Mouse (Mus musculus) mature B cell (primary cell): ENCODE results near the gene Ifnb1.
"Not testable (repeated sequence)": the region's sequence is repeated elsewhere in the genome, so short reads cannot be mapped to it uniquely, and the experiment has no call there.

ENCODE experiments used
- in situ Hi-C: fragments of 300-500 bp; cut with MboI; formaldehyde crosslinking; loops from 2 replicates; pipeline ENCODE4 v1.14.3; 2019

Gene Ifnb1

DNA sequence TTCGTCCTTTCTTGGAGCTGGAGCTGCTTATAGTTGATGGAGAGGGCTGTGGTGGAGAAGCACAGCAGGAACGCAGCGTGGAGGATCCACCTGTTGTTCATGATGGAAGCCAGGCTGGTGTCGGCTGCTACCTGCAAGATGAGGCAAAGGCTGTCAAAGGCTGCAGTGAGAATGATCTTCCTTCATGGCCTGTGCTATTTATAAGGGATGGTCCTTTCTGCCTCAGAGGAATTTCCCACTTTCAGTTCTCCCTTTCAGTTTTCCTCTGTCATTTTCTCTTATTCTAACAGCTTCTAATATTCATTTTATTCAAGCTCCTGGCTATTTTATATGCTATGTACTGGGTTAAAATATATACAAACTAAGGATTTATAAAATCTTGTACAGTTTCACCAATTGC is at the start of gene Ifnb1:
Gene Ifnb1, minus strand, starts transcription at position 101 of the 400 bp plus-strand sequence.
- in situ Hi-C loops = no loop called here

DNA sequence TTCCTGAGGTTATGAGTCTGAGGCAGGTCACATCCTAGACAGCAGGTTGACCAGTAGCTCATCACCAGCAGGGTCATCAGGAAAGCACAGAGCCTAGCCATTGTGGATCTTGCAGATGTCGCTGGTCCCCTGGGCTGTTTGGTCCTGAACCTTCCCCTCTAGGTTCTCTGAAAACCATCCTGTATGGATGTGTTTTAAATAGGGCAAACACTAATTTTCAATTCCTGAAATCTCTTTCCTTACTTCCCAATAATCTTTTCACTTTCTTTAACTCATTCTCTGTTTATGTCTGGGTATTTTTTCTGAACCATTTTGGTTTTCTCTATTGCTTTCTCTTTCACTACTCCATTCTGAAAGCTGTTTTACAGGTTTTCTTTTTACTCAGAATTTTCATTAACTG is 49.1 kb upstream of the Ifnb1 start, which contains the start of gene Ifna14:
Gene Ifna14, minus strand, starts transcription at position 101 of the 400 bp plus-strand sequence.
- in situ Hi-C loops = no loop called here

DNA sequence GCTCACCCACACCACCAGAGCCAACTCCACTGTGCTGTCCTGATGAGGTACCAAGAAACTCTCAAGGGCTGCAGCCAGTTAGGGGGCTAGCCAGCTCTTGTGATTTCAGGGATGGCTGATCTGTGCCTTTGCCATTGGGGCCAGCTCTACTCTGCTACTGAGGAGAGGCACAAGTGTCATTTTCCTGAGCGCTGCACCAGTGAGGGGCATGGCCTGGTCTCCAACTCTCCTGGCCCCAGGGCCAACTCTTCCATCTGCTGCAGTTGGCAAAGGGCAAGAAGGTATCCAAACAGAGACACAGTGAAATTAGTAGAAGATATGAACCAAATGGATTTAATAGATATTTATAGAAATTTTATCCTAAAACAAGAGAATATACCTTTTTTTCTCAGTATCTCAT is 39.2 kb upstream of the Ifnb1 start:
- in situ Hi-C loops = no loop called here

DNA sequence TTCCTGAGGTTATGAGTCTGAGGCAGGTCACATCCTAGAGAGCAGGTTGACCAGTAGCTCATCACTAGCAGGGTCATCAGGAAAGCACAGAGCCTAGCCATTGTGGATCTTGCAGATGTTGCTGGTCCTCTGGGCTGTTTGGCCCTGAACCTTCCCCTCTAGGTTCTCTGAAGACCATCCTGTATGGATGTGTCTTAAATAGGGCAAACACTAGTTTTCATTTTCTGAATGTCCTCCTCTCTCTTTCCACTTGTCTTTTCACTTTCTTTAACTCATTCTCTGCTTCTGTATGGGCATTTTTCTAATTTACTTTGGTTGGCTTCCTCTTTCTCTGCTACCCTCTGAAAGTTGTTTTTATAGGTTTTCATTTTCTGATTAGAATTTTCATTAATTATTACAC is 35.6 kb upstream of the Ifnb1 start, which contains the start of gene Ifna15:
Gene Ifna15, minus strand, starts transcription at position 101 of the 400 bp plus-strand sequence.
- in situ Hi-C loops = not testable (repeated sequence)

DNA sequence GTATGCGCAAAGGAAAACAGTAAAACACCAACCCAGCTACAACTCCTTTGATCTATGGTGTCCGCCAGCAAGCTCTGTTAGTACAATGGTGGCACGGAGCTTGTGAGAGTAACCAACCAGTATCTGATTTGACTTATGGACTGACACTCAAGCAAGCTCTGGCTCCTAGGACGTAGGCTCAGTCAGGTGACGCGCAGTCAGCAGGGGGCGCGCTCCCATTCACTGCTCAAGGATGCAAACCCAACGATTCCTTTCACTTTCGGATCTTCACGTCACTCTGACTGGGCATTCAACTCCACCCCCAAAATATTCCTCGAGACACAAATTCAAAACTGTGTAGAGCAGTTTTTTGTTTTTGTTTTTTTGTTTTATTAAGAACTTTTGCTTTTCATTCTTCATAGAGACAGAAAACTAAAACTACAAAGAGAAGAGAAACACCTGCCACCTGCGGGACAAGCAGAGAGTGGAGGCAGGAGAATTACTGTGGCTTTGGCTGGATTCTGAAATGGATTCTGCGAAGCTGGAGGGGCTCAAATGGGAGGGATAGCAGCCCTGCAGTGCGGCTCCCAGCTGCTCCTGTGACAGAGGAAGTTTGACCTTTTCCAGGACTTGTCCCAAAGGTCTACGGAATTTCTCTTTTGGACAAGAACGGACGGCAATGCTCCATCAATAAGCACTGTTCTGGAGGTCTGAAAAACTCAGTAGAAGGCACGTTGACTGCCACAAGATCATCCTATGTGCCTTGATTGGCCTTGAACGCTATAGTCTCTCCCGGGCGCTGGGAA is 27.8 kb upstream of the Ifnb1 start:
- in situ Hi-C loops = no loop called here

DNA sequence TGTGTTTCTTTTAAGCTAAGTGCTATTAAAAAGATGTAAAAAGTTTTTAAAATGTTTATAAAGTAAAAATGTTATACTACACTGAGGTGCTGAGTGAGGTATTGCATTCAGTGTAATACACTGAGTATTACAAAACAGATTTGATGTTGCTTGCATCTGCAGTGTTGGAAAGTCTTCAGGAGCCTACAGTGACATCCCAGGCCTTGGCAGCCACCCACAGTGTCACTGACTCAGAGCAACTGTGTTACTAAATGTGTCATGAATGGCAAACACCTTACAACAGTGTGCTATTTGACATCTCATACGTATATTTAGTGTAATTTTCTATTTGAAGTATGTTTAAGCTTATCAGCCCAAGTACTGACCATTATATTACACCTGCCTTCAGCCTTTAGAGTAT is 25.4 kb upstream of the Ifnb1 start:
- in situ Hi-C loops = loop anchor here (25.0 kb wide), 1 partner anchor 1186 kb away; no protein-coding TSS in a partner anchor

DNA sequence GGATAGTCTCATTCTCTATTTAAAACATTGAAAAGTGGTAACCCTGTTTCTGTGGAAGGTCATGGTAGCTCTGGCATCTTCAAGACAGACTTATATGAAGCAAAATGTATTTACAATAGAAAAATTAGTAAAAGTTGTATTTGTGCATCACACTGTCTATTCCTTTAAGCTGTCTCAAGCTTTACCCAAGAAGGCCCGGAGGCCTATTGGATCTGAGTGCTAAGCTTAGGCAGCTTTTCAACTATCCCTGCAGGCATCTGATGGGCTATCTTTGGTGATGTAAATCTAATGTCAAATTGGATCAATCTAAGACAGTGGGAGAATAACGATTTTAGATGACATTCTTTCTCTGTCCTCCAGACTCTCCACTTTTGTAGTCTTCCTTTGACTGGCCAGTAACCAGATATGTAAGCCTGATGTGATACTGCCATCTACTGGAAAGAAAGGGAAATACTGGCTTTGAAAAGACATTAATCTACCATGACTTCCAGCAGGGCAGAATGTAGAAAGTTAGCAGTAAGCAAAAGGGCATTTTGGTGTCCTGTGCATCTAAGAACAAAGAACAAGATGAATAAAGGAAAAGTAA is 21.2 kb upstream of the Ifnb1 start:
- in situ Hi-C loops = loop anchor here (25.0 kb wide), 1 partner anchor 1181 kb away; no protein-coding TSS in a partner anchor

DNA sequence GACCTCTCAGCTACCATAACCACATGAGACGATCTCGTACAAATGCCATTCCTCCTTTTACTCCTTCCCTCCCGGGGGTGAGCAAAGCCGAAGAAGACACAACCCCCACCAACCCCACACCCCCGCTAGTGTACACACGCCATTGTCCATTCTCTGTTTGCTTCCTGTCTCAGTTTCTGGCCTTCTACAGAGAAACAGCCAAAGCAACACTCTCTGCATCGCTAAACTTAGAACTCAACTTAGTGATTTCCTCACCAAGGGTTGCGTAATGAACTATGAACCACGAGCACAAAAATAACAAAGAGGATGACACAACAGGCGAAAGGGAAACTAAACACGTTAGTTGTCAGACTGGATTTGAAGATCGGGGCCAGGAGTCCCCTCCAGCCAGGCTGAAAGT is 14.8 kb upstream of the Ifnb1 start:
- in situ Hi-C loops = loop anchor here (25.0 kb wide), 1 partner anchor 1175 kb away; no protein-coding TSS in a partner anchor

DNA sequence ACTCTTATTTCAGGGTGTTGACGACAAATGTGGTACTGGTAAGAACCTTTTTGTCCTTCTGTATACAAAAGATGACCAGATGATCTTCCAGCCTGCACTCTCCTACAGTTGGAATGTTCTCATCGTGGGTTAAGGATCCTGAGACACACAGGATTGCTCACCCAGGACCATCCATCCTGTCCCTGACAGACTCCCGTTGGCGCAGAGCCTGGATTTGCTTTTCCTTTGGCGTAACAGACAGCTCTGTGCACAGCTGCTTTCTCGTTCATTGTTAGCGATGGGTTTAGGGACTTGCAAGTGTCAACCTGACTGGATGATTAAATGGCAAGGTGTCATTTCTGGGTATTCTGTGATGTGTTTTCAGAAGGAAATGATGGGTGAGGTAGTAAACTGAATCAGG is 14.1 kb upstream of the Ifnb1 start:
- in situ Hi-C loops = loop anchor here (25.0 kb wide), 1 partner anchor 1174 kb away; no protein-coding TSS in a partner anchor

DNA sequence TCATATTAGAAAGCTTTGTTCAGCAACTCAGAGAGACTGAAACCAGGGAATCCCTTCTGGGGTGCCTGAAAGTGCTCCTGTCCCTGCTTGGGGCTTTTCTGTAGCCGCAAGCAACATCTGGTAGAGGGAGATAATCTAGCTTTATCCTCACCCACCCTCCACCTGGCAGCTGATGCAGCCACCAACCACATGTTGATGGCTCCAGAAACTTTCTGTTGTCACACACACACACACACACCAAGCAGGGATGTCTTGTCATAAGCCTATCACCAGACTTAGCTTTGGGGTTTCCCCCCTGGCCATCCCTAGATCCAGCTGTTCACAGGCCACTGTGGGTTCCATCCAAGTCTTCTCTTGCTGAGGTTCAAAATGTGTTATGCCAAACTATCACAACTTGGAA is 13.2 kb upstream of the Ifnb1 start:
- in situ Hi-C loops = loop anchor here (25.0 kb wide), 1 partner anchor 1173 kb away; no protein-coding TSS in a partner anchor

DNA sequence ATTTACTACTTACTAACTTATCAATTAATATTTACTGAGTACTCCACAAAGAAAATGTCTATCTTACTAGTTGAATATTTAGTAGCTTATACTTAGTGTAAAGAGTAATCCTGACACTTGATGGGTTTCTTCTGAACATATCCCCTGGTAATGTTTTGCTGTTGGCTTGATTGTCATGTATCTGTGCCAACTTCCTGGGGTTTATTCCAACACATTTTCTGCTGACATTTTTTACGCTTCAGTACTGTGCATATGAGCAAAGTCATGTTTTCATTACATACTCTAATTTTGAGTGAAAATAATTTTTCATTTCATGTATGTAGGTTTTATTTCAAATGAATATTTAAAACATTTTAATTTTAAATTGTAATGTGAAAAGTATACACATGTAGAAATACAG is 12.3 kb upstream of the Ifnb1 start:
- in situ Hi-C loops = loop anchor here (25.0 kb wide), 1 partner anchor 1173 kb away; no protein-coding TSS in a partner anchor

DNA sequence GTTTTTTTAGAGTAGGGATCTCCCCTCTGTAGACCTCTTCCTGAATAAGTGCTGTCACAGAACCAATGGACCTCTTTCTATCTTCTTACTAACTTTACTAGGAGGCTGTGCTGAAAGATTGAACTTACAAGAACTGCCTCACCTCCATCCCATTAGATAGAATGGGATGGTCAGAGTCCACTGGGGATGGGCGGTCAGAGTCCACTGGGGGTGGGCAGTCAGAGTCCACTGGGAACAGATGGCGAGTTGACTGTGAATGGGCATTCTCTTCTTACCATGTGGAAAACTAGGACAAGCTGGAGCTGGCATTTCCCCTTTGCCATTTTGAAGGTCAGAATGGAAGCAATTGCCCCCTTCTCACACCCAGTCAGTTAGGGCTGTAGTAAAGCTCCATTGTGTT is 10.9 kb upstream of the Ifnb1 start:
- in situ Hi-C loops = loop anchor here (25.0 kb wide), 1 partner anchor 1171 kb away; no protein-coding TSS in a partner anchor

DNA sequence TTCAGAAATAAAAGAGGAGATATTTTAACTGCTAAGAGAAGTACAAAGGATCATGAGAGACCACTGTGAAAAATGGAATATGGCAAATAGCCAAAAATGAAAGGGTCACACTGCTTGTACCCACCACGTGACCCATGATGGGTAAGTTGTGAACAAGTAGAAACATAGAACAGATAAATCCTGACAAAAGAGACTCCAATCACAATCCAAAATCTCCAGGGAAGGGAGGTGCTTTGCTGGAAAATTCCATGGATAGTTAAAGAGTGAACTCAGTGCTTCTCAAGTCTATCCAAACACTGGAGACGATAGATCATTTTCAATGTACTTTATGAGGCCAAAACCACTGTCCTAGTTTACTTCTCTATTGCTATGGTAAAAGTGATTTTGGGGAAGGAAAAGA is 8.3 kb upstream of the Ifnb1 start:
- in situ Hi-C loops = loop anchor here (25.0 kb wide), 1 partner anchor 1169 kb away; no protein-coding TSS in a partner anchor

DNA sequence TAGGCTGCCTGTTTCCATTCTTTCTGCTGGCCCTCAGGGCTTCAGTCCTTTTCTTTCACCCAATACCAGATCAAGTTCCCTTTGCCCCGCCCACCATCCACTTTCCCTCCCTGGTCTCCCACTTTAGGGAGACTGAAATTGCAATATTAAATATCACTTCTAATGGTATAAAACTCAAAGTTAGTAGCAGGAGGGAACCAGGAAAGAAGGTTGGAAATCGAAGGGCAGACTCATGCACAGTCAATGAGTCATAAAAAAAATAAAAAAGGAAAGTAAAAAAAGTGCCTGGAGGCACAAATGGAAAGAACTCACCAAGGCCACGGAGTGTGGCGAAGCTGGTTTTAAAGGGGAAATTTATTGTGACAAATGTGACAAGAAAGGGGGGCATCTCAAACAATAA is 7.7 kb upstream of the Ifnb1 start:
- in situ Hi-C loops = loop anchor here (25.0 kb wide), 1 partner anchor 1168 kb away; no protein-coding TSS in a partner anchor

DNA sequence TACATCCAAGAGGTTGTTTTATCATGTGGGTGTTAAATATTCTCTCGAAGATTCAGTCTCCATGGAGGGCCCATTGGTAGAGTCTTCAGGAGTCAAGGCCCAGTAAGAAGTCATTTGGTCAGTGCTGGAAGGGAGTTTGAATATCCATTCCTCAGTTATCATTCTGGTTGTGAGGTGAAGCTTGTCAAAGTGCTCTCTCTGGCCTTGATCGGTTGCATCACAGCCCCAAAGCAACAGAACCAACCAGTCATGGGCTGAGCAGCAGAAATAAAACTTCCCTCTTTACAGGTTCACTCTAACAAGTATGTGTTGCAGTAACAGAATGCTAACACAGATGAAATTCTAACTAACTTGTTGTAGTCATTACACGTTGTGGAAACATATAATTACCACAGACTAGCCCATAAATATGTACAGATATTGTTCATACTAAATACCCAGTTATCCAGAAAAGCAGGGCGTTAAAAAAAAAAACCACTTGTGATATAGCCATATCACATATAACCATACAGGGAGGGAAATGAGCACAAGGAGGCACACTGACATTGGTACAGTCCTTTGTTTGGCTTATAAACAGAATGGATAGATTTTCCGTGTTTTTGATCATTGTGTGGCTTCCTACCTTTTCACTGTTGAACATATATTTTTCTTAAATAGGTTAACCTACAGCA is 3.9 kb upstream of the Ifnb1 start:
- in situ Hi-C loops = loop anchor here (25.0 kb wide), 1 partner anchor 1164 kb away; no protein-coding TSS in a partner anchor

DNA sequence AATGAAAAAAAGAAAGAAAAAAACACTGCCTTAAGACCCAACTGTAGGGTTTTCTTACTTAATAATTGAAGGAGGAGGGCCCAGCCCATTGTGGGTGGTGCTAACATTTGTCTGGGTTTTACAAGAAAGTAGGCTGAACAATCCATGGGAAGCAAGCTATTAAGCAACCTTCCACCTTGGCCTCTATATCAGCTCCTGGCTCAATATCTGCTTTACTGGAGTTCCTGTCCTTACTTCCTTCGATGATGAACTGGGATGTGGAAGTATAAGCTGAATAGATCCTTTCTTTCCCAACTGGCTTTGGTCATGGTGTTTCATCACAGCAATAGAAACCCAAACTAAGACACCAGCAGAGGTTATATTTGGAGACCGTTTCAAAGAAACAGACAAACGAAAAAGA is 2.8 kb upstream of the Ifnb1 start:
- in situ Hi-C loops = loop anchor here (25.0 kb wide), 1 partner anchor 1163 kb away; no protein-coding TSS in a partner anchor

DNA sequence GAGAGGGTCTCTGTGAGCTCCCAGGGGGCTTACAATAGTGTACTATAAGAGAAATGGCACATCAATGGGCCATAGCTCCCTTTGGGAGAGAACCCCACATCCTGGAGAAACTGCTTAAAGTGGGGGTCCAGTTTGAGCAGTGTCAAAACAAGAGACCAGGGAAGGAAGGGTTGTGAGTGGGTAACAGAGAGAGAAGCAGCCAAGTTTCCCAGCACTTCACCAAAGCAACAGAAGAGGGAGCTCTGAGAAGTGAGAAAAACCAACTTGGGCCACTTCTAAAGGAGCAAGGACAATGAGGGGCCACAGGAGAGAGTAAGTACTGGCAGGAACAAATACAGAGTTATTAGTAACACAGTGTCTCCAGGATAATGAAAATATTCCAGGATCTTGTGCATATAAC is 667 bp upstream of the Ifnb1 start:
- in situ Hi-C loops = no loop called here

DNA sequence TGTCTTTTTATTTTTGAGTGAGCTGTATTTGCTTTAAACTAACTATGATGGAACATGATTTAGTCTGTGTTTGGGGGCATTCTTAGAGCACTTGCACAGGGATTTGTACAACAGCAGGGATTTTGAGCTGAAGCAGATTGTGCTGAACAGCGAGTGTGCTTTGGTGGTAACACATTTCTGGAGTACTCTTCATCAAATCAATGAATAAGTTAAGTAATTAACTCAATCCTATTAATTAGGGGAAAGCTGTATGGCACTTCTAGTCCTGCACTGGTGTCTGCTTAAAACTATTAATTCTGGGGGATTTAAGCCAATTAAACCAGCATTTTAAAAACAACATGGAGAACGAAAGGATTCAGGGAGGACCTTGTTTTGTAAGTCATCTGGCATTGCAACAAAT is 4.6 kb downstream of the Ifnb1 start:
- in situ Hi-C loops = no loop called here

DNA sequence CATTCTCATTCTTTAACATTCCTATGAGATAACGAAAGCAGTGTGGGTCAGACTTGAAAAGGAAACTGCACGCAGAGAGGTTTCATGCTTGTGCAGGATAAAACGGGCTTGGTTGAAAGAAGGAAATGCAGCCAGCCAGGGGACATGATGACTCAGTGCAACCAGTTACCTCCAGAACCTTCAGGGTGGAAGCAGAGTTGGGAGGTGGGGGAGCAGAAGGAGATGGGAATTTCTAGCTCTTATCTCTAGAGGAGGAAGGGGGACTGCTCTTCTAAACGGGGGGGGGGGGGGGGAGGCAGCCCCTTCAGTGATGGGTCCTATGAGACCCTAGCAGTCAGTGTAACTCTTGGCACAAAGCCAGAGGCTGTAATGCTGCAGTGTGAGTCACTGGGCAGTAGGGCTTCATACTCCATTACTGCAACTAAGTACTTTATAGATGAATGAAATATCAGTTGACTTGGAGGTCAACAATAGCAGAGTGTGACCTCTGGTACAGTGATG is 6.8 kb downstream of the Ifnb1 start:
- in situ Hi-C loops = no loop called here

DNA sequence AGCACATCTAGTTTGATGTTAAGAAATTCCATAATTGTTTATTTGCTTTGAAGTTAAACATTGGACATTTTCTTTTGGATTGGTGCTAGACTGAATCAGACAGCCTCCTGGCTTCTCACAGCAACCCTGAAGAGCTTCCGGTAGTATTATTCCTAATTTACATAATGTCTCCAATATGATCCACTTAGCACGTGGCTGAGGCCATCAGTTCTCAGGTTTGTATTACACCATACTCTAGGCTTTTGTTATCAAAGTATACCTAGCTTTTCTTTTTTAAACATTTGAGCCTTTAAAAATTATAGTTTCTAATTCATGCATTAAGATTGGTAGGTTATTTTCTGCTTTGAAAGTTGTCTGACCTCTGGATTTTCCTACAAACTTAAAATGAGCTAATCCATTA is 7.3 kb downstream of the Ifnb1 start:
- in situ Hi-C loops = no loop called here

DNA sequence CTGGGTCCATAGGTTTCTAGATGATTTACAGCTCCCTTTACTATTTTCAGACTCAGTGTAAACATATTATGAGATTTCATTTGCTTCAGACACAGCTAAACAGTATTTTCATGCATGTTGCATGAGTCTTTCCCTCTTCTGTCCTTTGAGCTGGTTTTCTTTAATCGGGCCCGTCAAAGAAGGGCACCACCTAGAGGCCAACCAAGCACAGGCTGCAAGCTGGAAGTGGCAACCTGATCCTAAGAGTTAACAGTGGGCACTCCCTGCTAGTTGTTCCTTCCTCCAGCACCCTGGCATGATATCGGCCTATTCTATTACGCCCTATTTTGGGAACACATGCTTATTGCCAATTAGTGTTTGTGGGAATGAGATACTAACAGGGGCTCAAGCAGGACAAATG is 8.2 kb downstream of the Ifnb1 start:
- in situ Hi-C loops = no loop called here

DNA sequence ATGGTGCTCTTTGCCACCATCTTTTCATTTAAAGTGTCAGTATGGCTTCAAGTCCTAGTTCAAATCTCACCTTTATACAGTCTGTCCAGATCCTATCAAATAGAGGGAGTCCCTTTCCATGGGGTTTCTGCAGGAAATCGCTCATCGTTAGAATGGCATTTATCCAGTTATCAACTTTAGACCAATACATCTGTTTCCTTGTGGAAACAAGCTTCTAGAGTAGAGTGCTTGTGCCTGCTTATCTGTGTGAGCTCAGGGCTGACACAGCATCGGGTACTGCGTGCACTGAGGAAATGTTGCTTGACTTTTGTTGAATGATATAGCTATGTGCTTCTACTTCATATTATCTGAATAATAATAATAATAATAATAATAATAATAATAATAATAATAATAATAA is 8.8 kb downstream of the Ifnb1 start:
- in situ Hi-C loops = no loop called here
